Mouse (Mus musculus) stomach, postnatal 0 days (tissue): ENCODE results near the gene Gas2l2. TPM values are rescaled to one million over a fixed set of nuclear protein-coding genes. Genes with fewer than 3 reads are reported as not detected.

Experiments used
- ATAC-seq: fragments of 200-750 bp; cut with Nextera tagmentation; 2 replicates; pipeline ENCODE4 v1.8.0; 2017; ENCODE audit not compliant: low FRiP score, low TSS enrichment
- DNase-seq: peaks from one replicate; pipeline ENCODE4 v3.0.0-alpha.2; 2016; ENCODE audit warnings: low spot score
- H3K27ac ChIP-seq: fragments of 300-500 bp; sonication (generic); replicated peaks from 2 replicates; pipeline ENCODE4 v1.5.1; 2014; ENCODE audit warnings: mild to moderate bottlenecking, control low read depth
- H3K27me3 ChIP-seq: fragments of 300-500 bp; sonication (generic); 2 replicates; pipeline ENCODE4 v1.6.1; 2014; ENCODE audit warnings: low read length; ENCODE audit not compliant: control insufficient read depth, insufficient read depth
- H3K36me3 ChIP-seq: fragments of 300-500 bp; sonication (generic); 2 replicates; pipeline ENCODE4 v1.6.1; 2014; ENCODE audit warnings: low read length, mixed read lengths; ENCODE audit not compliant: control insufficient read depth, insufficient read depth
- H3K4me1 ChIP-seq: fragments of 300-500 bp; sonication (generic); replicated peaks from 2 replicates; pipeline ENCODE4 v1.6.1; 2014; ENCODE audit warnings: antibody characterized with exemption; ENCODE audit not compliant: control insufficient read depth, insufficient read depth
- H3K4me2 ChIP-seq: fragments of 300-500 bp; sonication (generic); replicated peaks from 2 replicates; pipeline ENCODE4 v1.6.1; 2014; ENCODE audit warnings: low read depth, mild to moderate bottlenecking, control low read depth, moderate library complexity
- H3K4me3 ChIP-seq: fragments of 300-500 bp; sonication (generic); 2 replicates; pipeline ENCODE4 v1.5.1; 2014; ENCODE audit warnings: low read depth, low read length, control low read depth
- H3K9ac ChIP-seq: fragments of 300-500 bp; sonication (generic); 2 replicates; pipeline ENCODE4 v1.6.1; 2014; ENCODE audit warnings: mild to moderate bottlenecking, low read length, control low read depth, mixed read lengths
- H3K9me3 ChIP-seq: fragments of 300-500 bp; sonication (generic); 2 replicates; pipeline ENCODE4 v1.6.1; 2016; ENCODE audit warnings: low read length; ENCODE audit not compliant: control insufficient read depth
- CTCF ChIP-seq: IDR thresholded peaks from 2 replicates; pipeline ENCODE4 v1.5.1; 2016; ENCODE audit warnings: antibody characterized with exemption, low read depth, mild to moderate bottlenecking, moderate library complexity
- EP300 ChIP-seq: optimal IDR thresholded peaks from 2 replicates; pipeline ENCODE3; 2016; ENCODE audit warnings: antibody characterized with exemption
- WGBS: fragments of 180-500 bp; shearing (Covaris S2); extraction: QIAGEN DNeasy Blood & Tissue Kit; methylation state at CpG from one replicate; pipeline ENCODE4 v1.1.7; 2014; 5-methylcytosine and 5-hydroxymethylcytosine counted together
- polyA plus RNA-seq: library from polyadenylated mRNA; unstranded; fragments of >200 nt; fragmentation: Nextera tagmentation; extraction: Ambion mirVana; gene quantifications from 2 replicates; pipeline ENCODE4 v1.2.1, GENCODE M21; 2015

Gas2l2 gene
- polyA plus RNA-seq, 1 experiment from 2014 or later, result 0.11 TPM

DNA sequence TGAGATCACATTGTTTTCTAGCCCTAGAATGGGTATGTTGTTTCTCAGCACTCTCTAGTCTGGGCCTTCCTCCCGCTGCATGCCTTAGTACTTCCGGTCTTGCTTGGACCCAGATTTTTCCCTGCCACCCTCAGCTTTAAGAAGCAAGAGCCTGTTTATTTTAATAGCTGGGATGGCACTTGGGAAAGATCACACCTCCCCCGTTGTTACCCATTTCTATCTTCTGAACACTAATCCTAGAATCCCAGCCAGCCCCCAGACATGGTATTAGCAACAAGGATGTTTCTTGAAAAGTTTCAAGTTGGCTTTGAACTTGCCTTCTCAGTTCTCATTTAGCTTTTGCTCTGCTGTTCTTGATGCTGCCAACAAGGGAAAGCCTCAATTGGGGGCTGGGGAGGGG, 22.9 kb downstream of the Gas2l2 start:
- no peaks in the 10 kb centered on the region for H3K9me3 ChIP-seq

DNA sequence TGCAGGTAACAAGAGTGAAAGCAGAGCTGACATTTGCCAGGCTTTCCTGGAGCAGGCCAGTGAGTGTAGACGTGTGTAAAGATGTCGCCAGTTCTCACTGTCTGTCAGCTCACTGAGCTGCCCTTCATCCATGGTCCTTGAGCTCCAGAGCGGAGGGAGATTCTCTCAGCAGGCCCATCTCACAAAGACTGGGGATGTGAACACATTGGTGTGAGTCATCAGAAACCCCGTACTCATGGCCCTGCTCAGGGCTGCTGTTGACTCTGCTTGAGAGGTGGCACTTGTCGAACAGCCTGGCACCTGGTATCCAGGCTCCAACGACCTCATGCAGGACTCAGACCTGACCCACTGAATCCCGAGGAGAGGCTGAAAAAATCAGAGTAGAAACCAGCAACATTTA, 25.5 kb downstream of the Gas2l2 start:
- H3K4me1 ChIP-seq, result no peaks in the 10 kb centered on the region
- WGBS, result 75% methylated on average over 7 of the region's 7 CpGs
- ATAC-seq (no peak), DNase-seq (no peak)
- H3K4me2 ChIP-seq, result no peak overlapping the region
- no peak overlapping the region for H3K4me3 ChIP-seq
- H3K27ac ChIP-seq, result no peak overlapping the region
- no peak overlapping the region for H3K9ac ChIP-seq
- H3K9me3 ChIP-seq, result no peaks in the 10 kb centered on the region
- H3K36me3 ChIP-seq, result peaks cover 10% of the 10 kb centered on the region; the same call in 1 of the 2 replicates
- H3K27me3 ChIP-seq, result no peaks in the 10 kb centered on the region
- TF ChIP-seq CTCF (no peak), EP300 (no peak)

More for the DNA sequence above, 22.9 kb downstream of the Gas2l2 start:
- H3K27me3 ChIP-seq, result no peaks in the 10 kb centered on the region
- no peak for ATAC-seq
- H3K36me3 ChIP-seq, result peaks cover 9% of the 10 kb centered on the region; the same call in 1 of the 2 replicates
- no peak overlapping the region for H3K9ac ChIP-seq
- TF ChIP-seq CTCF, result no peak
- no peak for TF ChIP-seq EP300
- 55% methylated on average over 3 of the region's 3 CpGs for WGBS
- no peak overlapping the region for H3K4me2 ChIP-seq
- H3K4me3 ChIP-seq, result no peak overlapping the region
- H3K27ac ChIP-seq, result no peak overlapping the region
- no peak for DNase-seq
- no peaks in the 10 kb centered on the region for H3K4me1 ChIP-seq

DNA sequence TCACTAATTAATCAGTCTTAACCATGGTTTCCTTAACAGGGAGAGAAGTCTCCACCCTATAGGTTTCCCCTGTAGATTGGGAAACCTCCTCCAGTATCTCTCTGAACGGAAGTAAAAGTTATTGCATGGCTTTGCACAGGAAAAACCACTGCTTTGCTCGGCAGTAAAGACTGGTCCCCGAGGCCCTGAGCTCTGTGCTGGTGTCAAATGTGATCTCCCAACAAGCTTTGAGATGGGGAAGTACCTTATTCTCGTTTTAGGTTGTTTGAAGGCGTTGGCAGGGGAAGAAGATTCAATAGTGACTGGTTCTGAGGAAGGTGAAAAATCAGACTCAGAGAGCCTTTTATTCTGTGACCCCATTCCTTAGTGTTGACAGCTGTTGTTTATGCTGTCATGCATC, 30.5 kb downstream of the Gas2l2 start:
- Histone ChIP-seq H3K4me2 (no peak overlapping the region), H3K4me1 (no peaks in the 10 kb centered on the region), H3K4me3 (no peak overlapping the region), H3K36me3 (peaks cover 20% of the 10 kb centered on the region), H3K27me3 (no peaks in the 10 kb centered on the region), H3K9ac (no peak overlapping the region), H3K27ac (no peak overlapping the region), H3K9me3 (no peaks in the 10 kb centered on the region)
- no peak for DNase-seq
- TF ChIP-seq EP300 (no peak), CTCF (no peak)
- ATAC-seq, result no peak
- WGBS, result 83% methylated on average over 5 of the region's 5 CpGs

GRCm38 (mm10) chr11:83397626-83398025, 31.6 kb downstream of the Gas2l2 start:
- 87% methylated on average over 7 of the region's 7 CpGs for WGBS
- Histone ChIP-seq H3K36me3 (peaks cover 18% of the 10 kb centered on the region), H3K4me2 (no peak overlapping the region), H3K27me3 (no peaks in the 10 kb centered on the region), H3K4me1 (no peaks in the 10 kb centered on the region), H3K4me3 (no peak overlapping the region), H3K9me3 (no peaks in the 10 kb centered on the region), H3K9ac (no peak overlapping the region), H3K27ac (no peak overlapping the region)
- ATAC-seq (no peak), DNase-seq (no peak)
- TF ChIP-seq EP300 (no peak), CTCF (no peak)

DNA sequence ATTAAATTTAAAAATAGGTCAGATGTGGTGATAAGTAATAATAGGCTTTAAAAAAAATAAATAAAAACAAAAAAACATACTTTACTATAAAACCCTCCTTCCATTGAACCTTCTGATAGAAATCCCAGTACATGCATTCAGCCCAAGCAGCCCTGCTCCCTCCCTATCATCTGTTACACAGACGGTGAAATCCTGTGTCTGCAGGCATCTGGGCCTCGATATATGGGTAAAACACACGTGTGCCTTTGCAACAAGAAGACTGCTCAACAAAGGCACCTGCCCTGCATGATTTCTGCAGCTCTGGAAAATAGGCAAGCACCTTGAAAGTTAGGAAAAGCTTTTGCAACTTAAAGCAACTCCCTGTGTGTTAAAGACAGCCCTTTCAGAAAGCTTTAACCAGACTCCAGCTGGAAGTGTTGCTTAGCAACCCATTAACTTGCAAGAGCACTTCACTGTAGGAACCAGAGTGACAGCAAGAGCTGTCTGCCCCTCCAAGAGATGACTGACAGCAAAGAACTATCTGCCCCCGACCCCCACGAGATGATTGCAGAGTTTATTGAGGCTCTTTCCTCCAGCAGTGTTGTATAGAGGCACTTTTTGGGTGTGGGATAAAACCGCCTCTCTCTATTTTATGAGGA, 34.3 kb downstream of the Gas2l2 start:
- TF ChIP-seq CTCF, result no peak
- TF ChIP-seq EP300, result no peak
- WGBS, result 65% methylated on average over 6 of the region's 6 CpGs
- Histone ChIP-seq H3K4me2 (no peak overlapping the region), H3K4me3 (no peak overlapping the region), H3K9ac (no peak overlapping the region), H3K27me3 (no peaks in the 10 kb centered on the region), H3K4me1 (no peaks in the 10 kb centered on the region), H3K27ac (no peak overlapping the region), H3K36me3 (peaks cover 18% of the 10 kb centered on the region), H3K9me3 (no peaks in the 10 kb centered on the region)
- DNase-seq, result no peak
- no peak for ATAC-seq

DNA sequence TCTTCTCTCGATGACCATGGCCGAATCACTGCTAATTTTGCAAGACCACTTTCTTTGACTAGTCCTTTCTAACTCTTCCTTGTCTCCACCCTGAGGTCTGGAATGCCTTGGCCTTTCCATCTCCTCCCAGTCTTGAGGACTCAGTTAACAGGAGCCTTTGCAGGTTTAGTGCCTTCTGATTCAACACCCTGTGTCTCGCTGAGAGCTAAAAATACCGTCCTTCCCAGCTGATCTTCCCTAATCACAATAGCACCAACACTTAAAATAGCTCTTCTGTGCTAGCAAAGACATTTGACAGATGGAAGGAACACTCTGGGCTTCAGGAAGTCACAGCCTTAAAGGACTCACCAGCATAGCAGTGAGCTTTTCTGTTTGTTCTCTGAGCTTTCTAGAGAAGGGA, 36.2 kb downstream of the Gas2l2 start:
- no peak for TF ChIP-seq EP300
- TF ChIP-seq CTCF, result no peak
- Histone ChIP-seq H3K4me3 (no peak overlapping the region), H3K27me3 (no peaks in the 10 kb centered on the region), H3K36me3 (peaks cover 17% of the 10 kb centered on the region), H3K4me1 (no peaks in the 10 kb centered on the region), H3K9ac (no peak overlapping the region), H3K27ac (no peak overlapping the region), H3K4me2 (no peak overlapping the region), H3K9me3 (no peaks in the 10 kb centered on the region)
- ATAC-seq, result no peak
- no peak for DNase-seq
- WGBS, result 88% methylated on average over 4 of the region's 4 CpGs
